Mouse (Mus musculus): ENCODE measurements at regions not wholly inside any gene's neighbourhood (a gene's known extent, or its start where the extent isn't known, plus 50 kb on each side); places are given as distances from the start of the nearest gene placed in this dataset.
"Not testable (repeated sequence)": the region's sequence is repeated elsewhere in the genome, so short reads cannot be mapped to it uniquely, and the experiment has no call there.

- DNase-seq, result no peak
Observed at GRCm38 (mm10) chr10:68963090-68963489, 188.1 kb upstream of the Rhobtb1 start.

- no peak for DNase-seq
Observed at GRCm38 (mm10) chr10:68965271-68965670, 186.0 kb upstream of the Rhobtb1 start.

- DNase-seq, result no peak
Observed at GRCm38 (mm10) chr10:68967976-68968968, 183.0 kb upstream of the Rhobtb1 start.

- peak; percentile 6 for DNase-seq
Observed at GRCm38 (mm10) chr10:68970521-68970920, 180.7 kb upstream of the Rhobtb1 start.

- no peak for DNase-seq
Observed at GRCm38 (mm10) chr10:68974771-68975170, 176.5 kb upstream of the Rhobtb1 start.

GRCm38 (mm10) chr10:68976443-68977025, 174.7 kb upstream of the Rhobtb1 start:
- DNase-seq, result peak; percentile 11

GRCm38 (mm10) chr10:68978115-68978514, 173.1 kb upstream of the Rhobtb1 start:
- DNase-seq, result peak; percentile 30

- DNase-seq, result no peak
Observed at GRCm38 (mm10) chr10:68979949-68980348, 171.3 kb upstream of the Rhobtb1 start.

- no peak for DNase-seq
Observed at GRCm38 (mm10) chr10:68982288-68982687, 168.9 kb upstream of the Rhobtb1 start.

- no peak for DNase-seq
Observed at GRCm38 (mm10) chr10:68990584-68990983, 160.7 kb upstream of the Rhobtb1 start.

- DNase-seq, result no peak
Observed at GRCm38 (mm10) chr10:68999610-69000009, 151.6 kb upstream of the Rhobtb1 start.

GRCm38 (mm10) chr10:69001654-69002435, 149.4 kb upstream of the Rhobtb1 start:
- DNase-seq, result no peak

GRCm38 (mm10) chr10:69005199-69005872, 145.9 kb upstream of the Rhobtb1 start:
- peak; percentile 80 for DNase-seq

- DNase-seq, result not testable (repeated sequence)
Observed at GRCm38 (mm10) chr10:69008679-69009078, 142.6 kb upstream of the Rhobtb1 start.

GRCm38 (mm10) chr10:69020811-69021743, 130.2 kb upstream of the Rhobtb1 start:
- DNase-seq, result no peak

- no peak for DNase-seq
Observed at GRCm38 (mm10) chr10:69033410-69033809, 117.8 kb upstream of the Rhobtb1 start.

- no peak for DNase-seq
Observed at GRCm38 (mm10) chr10:69034390-69035120, 116.7 kb upstream of the Rhobtb1 start.

GRCm38 (mm10) chr10:69035536-69035935, 115.7 kb upstream of the Rhobtb1 start:
- DNase-seq, result not testable (repeated sequence)

- DNase-seq, result no peak
Observed at GRCm38 (mm10) chr10:69036096-69036495, 115.1 kb upstream of the Rhobtb1 start.

- peak; percentile 45 for DNase-seq
Observed at GRCm38 (mm10) chr10:69044171-69044651, 107.0 kb upstream of the Rhobtb1 start.

- DNase-seq, result no peak
Observed at GRCm38 (mm10) chr10:69045275-69045674, 106.0 kb upstream of the Rhobtb1 start.

Measured in kidney, adult 9 months (tissue).